Mouse (Mus musculus): ENCODE measurements around the gene Tbl3. TPM values are rescaled to one million over a fixed set of nuclear protein-coding genes. Genes with fewer than 3 reads are reported as not detected.
A peak's percentile ranks its signal among the peaks of the same experiment; 100 is the strongest.

Tbl3 gene
- polyA plus RNA-seq, 1 experiment from 2014 or later = 64.4 TPM

GRCm38 (mm10) chr17:24737135-24737810 is 29.8 kb upstream of the Tbl3 start:
- H3K9ac ChIP-seq = peak overlapping the region; percentile 40
- peaks cover 19% of the 10 kb centered on the region; the same call in 1 of the 2 replicates for H3K4me1 ChIP-seq
- peak overlapping the region; percentile 91 for H3K4me2 ChIP-seq
- no peaks in the 10 kb centered on the region for H3K9me3 ChIP-seq
- no peaks in the 10 kb centered on the region for H3K27me3 ChIP-seq (replicated peaks)
- WGBS = 20% methylated on average over 8 of the region's 8 CpGs
- peaks cover 10% of the 10 kb centered on the region; the same call in 1 of the 2 replicates for H3K36me3 ChIP-seq
- ATAC-seq (ENCODE audit: insufficient read depth, low FRiP score, low read depth) = no peak
- peak overlapping the region; percentile 49; the same call in 1 of the 2 replicates for H3K27ac ChIP-seq
- peak overlapping the region; percentile 71 for H3K4me3 ChIP-seq (replicated peaks)

GRCm38 (mm10) chr17:24736330-24737051 is 29.0 kb upstream of the Tbl3 start, which contains the start of gene Msrb1:
Gene Msrb1, plus strand, starts transcription at chr17:24736642.
- H3K27me3 ChIP-seq (replicated peaks) = no peaks in the 10 kb centered on the region
- peak; percentile 97 for ATAC-seq (ENCODE audit: insufficient read depth, low FRiP score, low read depth)
- peak within 1 kb of the TSS; percentile 71 for H3K4me3 ChIP-seq (replicated peaks)

DNA sequence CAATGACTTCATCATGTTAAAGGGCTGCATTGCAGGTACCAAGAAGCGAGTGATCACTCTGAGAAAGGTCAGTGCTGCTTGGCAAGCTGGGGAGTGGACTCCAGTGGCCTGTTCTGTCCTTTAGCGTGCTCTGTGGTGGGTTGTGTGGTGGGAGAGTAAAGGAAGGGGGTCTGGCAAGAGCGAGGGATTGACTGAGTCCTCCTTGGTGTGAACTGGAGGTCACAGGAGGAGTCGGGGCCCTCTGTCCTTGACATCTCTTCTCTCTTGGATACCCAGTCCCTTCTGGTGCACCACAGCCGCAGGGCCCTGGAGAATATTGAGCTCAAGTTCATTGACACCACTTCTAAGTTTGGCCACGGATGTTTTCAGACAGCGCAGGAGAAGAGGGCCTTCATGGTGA is 28.0 kb upstream of the Tbl3 start:
- 0 out of 2 replicates have a peak, but pooled peaks cover 6% of the 10 kb centered on the region for H3K36me3 ChIP-seq
- no peak overlapping the region for H3K27ac ChIP-seq
- WGBS = 87% methylated on average over 7 of the region's 7 CpGs
- no peaks in the 10 kb centered on the region for H3K27me3 ChIP-seq (replicated peaks)
- no peak overlapping the region for H3K4me3 ChIP-seq (replicated peaks)
- H3K9ac ChIP-seq = no peak overlapping the region
- no peak overlapping the region for H3K4me2 ChIP-seq
- no peaks in the 10 kb centered on the region for H3K9me3 ChIP-seq
- peaks cover 19% of the 10 kb centered on the region; the same call in 1 of the 2 replicates for H3K4me1 ChIP-seq
- no peak for ATAC-seq (ENCODE audit: insufficient read depth, low FRiP score, low read depth)

More at GRCm38 (mm10) chr17:24736330-24737051, 29.0 kb upstream of the Tbl3 start, which contains the start of gene Msrb1:
- Histone ChIP-seq H3K9me3 (no peaks in the 10 kb centered on the region), H3K27ac (peak within 1 kb of the TSS; percentile 62), H3K9ac (peak within 1 kb of the TSS; percentile 40), H3K4me1 (peaks cover 19% of the 10 kb centered on the region; the same call in 1 of the 2 replicates), H3K4me2 (peak within 1 kb of the TSS; percentile 91), H3K36me3 (peaks cover 10% of the 10 kb centered on the region; the same call in 1 of the 2 replicates)
- under 1% methylated on average over 29 of the region's 29 CpGs for WGBS

GRCm38 (mm10) chr17:24734513-24734912 is 27.1 kb upstream of the Tbl3 start:
- H3K4me2 ChIP-seq = no peak overlapping the region
- H3K27me3 ChIP-seq (replicated peaks) = no peaks in the 10 kb centered on the region
- H3K4me1 ChIP-seq = peaks cover 14% of the 10 kb centered on the region; the same call in 1 of the 2 replicates
- no peak overlapping the region for H3K27ac ChIP-seq
- H3K4me3 ChIP-seq (replicated peaks) = no peak overlapping the region
- H3K36me3 ChIP-seq = no peaks in the 10 kb centered on the region
- H3K9me3 ChIP-seq = no peaks in the 10 kb centered on the region
- WGBS = 83% methylated on average over 1 of the region's 1 CpGs
- H3K9ac ChIP-seq = no peak overlapping the region
- no peak for ATAC-seq (ENCODE audit: insufficient read depth, low FRiP score, low read depth)

DNA sequence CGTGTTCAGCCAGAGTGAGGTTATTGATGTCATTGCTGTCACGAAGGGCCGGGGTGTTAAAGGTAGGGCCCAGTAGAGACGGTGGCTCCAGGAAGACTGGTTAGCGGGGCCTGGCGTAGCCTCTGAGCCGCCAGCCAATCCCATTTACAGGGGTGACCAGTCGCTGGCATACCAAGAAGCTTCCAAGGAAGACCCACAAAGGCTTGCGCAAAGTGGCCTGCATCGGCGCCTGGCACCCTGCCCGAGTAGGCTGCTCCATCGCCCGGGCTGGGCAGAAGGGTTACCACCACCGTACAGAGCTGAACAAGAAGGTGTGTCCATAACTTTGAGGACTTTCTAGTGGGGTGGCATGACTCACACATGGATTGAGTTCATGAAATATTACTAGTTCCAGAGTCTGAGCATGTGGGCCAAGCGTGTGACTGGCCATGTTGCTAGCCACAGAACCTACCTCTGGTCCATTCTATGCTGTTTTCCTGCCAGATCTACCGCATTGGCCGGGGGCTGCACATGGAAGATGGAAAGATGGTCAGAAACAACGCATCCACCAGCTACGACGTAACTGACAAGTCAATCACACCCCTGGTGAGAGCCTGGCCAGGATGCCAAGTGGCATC is 26.1 kb upstream of the Tbl3 start:
- 87% methylated on average over 21 of the region's 21 CpGs for WGBS
- Histone ChIP-seq H3K36me3 (no peaks in the 10 kb centered on the region), H3K4me1 (peaks cover 11% of the 10 kb centered on the region; the same call in 1 of the 2 replicates), H3K9ac (no peak overlapping the region), H3K27me3 (replicated peaks) (no peaks in the 10 kb centered on the region), H3K27ac (no peak overlapping the region), H3K9me3 (no peaks in the 10 kb centered on the region), H3K4me2 (no peak overlapping the region), H3K4me3 (replicated peaks) (no peak overlapping the region)
- ATAC-seq (ENCODE audit: insufficient read depth, low FRiP score, low read depth) = no peak

- H3K9ac ChIP-seq = no peak overlapping the region
- WGBS = 76% methylated on average over 12 of the region's 12 CpGs
- H3K4me1 ChIP-seq = peaks cover 11% of the 10 kb centered on the region; the same call in 1 of the 2 replicates
- ATAC-seq (ENCODE audit: insufficient read depth, low FRiP score, low read depth) = no peak
- no peak overlapping the region for H3K4me2 ChIP-seq
- no peaks in the 10 kb centered on the region for H3K36me3 ChIP-seq
- H3K9me3 ChIP-seq = no peaks in the 10 kb centered on the region
- no peaks in the 10 kb centered on the region for H3K27me3 ChIP-seq (replicated peaks)
- H3K4me3 ChIP-seq (replicated peaks) = no peak overlapping the region
- no peak overlapping the region for H3K27ac ChIP-seq
Observed at GRCm38 (mm10) chr17:24732233-24732935, 24.9 kb upstream of the Tbl3 start.

- Histone ChIP-seq H3K36me3 (no peaks in the 10 kb centered on the region), H3K27me3 (replicated peaks) (no peaks in the 10 kb centered on the region), H3K4me2 (no peak overlapping the region), H3K4me3 (replicated peaks) (no peak overlapping the region), H3K9ac (no peak overlapping the region), H3K27ac (no peak overlapping the region), H3K9me3 (no peaks in the 10 kb centered on the region), H3K4me1 (0 out of 2 replicates have a peak, but pooled peaks cover 3% of the 10 kb centered on the region)
- ATAC-seq (ENCODE audit: insufficient read depth, low FRiP score, low read depth) = no peak
- WGBS = 81% methylated on average over 14 of the region's 14 CpGs
Observed at GRCm38 (mm10) chr17:24730787-24731186, 23.3 kb upstream of the Tbl3 start.

- Histone ChIP-seq H3K4me1 (no peaks in the 10 kb centered on the region), H3K9me3 (no peaks in the 10 kb centered on the region), H3K27me3 (replicated peaks) (no peaks in the 10 kb centered on the region), H3K4me2 (no peak overlapping the region), H3K4me3 (replicated peaks) (no peak overlapping the region), H3K9ac (no peak overlapping the region), H3K27ac (no peak overlapping the region), H3K36me3 (no peaks in the 10 kb centered on the region)
- ATAC-seq (ENCODE audit: insufficient read depth, low FRiP score, low read depth) = no peak
- WGBS = 56% methylated on average over 6 of the region's 6 CpGs
Observed at GRCm38 (mm10) chr17:24729067-24729466, 21.6 kb upstream of the Tbl3 start.

DNA sequence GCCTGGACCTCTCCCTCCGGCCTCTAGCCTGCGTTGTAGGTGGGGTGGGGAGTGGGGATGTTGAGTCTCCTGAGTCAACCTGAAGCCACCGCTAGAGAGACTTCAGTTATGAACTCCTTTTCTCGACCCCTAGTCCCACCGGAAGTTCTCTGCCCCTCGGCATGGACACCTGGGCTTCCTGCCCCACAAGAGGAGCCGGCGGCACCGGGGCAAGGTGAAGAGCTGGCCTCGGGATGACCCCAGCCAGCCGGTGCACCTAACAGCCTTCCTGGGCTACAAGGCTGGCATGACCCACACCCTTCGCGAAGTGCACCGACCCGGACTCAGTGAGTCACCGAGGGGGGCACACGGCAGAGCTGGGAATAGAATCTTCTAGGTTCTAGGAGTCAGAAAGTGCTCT is 20.7 kb upstream of the Tbl3 start:
- no peak overlapping the region for H3K4me3 ChIP-seq (replicated peaks)
- no peak overlapping the region for H3K9ac ChIP-seq
- H3K36me3 ChIP-seq = no peaks in the 10 kb centered on the region
- ATAC-seq (ENCODE audit: insufficient read depth, low FRiP score, low read depth) = no peak
- no peak overlapping the region for H3K27ac ChIP-seq
- 69% methylated on average over 17 of the region's 17 CpGs for WGBS
- no peak overlapping the region for H3K4me2 ChIP-seq
- no peaks in the 10 kb centered on the region for H3K27me3 ChIP-seq (replicated peaks)
- H3K4me1 ChIP-seq = peaks cover 2% of the 10 kb centered on the region
- no peaks in the 10 kb centered on the region for H3K9me3 ChIP-seq

DNA sequence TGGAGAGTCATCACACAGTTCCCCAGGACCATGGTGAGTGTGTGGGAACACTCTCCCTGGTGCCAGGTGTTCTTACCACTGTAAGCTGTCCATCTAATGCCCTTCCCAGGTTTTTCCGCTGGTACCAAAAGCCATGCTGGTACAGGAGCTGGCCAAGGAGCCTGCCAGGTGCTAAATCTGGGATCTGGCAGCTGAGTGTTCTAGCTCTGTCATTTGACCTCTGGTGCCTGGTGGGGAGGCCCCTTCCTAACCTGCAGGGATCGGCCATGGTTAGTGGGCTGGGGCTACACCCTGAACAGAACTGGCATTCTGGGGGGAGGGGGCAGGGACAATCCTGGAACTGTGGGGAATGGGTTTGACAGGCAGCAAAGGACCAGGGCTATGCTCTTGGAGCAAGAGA is 20.2 kb upstream of the Tbl3 start, which contains the start of gene Rpl3l:
Gene Rpl3l, plus strand, starts transcription at position 203 of the 400 bp plus-strand sequence.
- no peak within 1 kb of the TSS for H3K4me2 ChIP-seq
- peaks cover 6% of the 10 kb centered on the region for H3K4me1 ChIP-seq
- ATAC-seq (ENCODE audit: insufficient read depth, low FRiP score, low read depth) = no peak
- H3K4me3 ChIP-seq (replicated peaks) = no peak within 1 kb of the TSS
- no peak within 1 kb of the TSS for H3K9ac ChIP-seq
- H3K27me3 ChIP-seq (replicated peaks) = no peaks in the 10 kb centered on the region
- H3K9me3 ChIP-seq = no peaks in the 10 kb centered on the region
- H3K27ac ChIP-seq = no peak within 1 kb of the TSS
- WGBS = 63% methylated on average over 2 of the region's 2 CpGs
- H3K36me3 ChIP-seq = 0 out of 2 replicates have a peak, but pooled peaks cover 2% of the 10 kb centered on the region

DNA sequence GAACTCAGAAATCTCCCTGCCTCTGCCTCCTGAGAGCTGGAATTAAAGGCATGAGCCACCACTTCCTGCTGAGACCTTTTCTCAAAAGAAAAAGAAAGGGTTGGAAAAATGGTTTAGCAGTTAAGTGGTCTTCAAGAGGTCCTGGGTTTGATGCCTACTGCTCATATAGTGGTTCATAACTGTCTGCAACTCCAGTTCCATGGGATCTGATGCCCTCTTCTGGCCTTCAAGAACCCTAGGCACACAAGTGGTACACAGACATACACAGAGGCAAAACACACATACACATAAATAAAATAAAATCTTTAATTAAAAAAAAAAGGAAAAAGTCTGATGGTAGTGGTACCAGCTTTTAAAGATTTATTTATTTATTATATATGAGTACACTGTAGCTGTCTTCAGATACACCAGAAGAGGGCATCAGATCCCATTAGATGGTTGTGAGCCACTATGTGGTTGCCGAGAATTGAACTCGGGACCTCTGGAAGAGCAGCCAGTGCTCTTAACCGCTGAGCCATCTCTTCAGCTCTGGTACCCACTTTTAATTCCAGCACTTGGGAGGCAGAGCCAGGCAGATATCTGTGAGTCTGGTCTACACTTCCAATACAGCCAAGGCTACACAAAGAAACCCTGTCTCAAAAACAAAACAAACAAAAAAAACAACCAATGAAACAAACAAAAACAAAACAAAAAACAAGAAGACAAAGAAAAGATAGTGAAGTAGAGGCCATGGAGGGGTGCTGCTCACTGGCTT is 18.4 kb upstream of the Tbl3 start:
- WGBS = 76% methylated on average over 3 of the region's 3 CpGs
- Histone ChIP-seq H3K4me3 (replicated peaks) (no peak overlapping the region), H3K27ac (no peak overlapping the region), H3K27me3 (replicated peaks) (no peaks in the 10 kb centered on the region), H3K4me1 (peaks cover 20% of the 10 kb centered on the region), H3K9ac (no peak overlapping the region), H3K36me3 (peaks cover 14% of the 10 kb centered on the region), H3K4me2 (no peak overlapping the region), H3K9me3 (no peaks in the 10 kb centered on the region)
- no peak for ATAC-seq (ENCODE audit: insufficient read depth, low FRiP score, low read depth)
